Mouse (Mus musculus) midbrain, embryonic 16.5 days (tissue): ENCODE data around the gene Sh3gl1. TPM values are rescaled to one million over a fixed set of nuclear protein-coding genes. Genes with fewer than 3 reads are reported as not detected.
"Not testable (repeated sequence)": the region's sequence is repeated elsewhere in the genome, so short reads cannot be mapped to it uniquely, and the experiment has no call there.

Experiments
- ATAC-seq: fragments of 200-750 bp; cut with Nextera tagmentation; 2 replicates; pipeline ENCODE4 v1.8.0; 2017; ENCODE audit warnings: moderate TSS enrichment
- H3K27ac ChIP-seq: fragments of 300-500 bp; sonication (generic); 2 replicates; pipeline ENCODE4 v1.5.1; 2014; ENCODE audit warnings: mild to moderate bottlenecking, low read length, mixed read lengths
- H3K27me3 ChIP-seq: fragments of 300-500 bp; sonication (generic); 2 replicates; pipeline ENCODE4 v1.6.1; 2014; ENCODE audit warnings: low read depth, low read length, mixed read lengths; ENCODE audit not compliant: control insufficient read depth, insufficient read depth
- H3K36me3 ChIP-seq: fragments of 300-500 bp; sonication (generic); 2 replicates; pipeline ENCODE4 v1.6.1; 2014; ENCODE audit warnings: mild to moderate bottlenecking, low read length, moderate library complexity, mixed read lengths; ENCODE audit not compliant: control insufficient read depth, insufficient read depth
- H3K4me1 ChIP-seq: fragments of 300-500 bp; sonication (generic); 2 replicates; pipeline ENCODE4 v1.6.1; 2014; ENCODE audit warnings: mild to moderate bottlenecking, low read length, mixed read lengths; ENCODE audit not compliant: control insufficient read depth, insufficient read depth
- H3K4me2 ChIP-seq: fragments of 300-500 bp; sonication (generic); 2 replicates; pipeline ENCODE4 v1.6.1; 2014; ENCODE audit warnings: mild to moderate bottlenecking, low read length, mixed read lengths
- H3K4me3 ChIP-seq: fragments of 300-500 bp; sonication (generic); 2 replicates; pipeline ENCODE4 v1.5.1; 2014; ENCODE audit warnings: low read depth, mild to moderate bottlenecking, low read length, moderate library complexity, mixed read lengths
- H3K9ac ChIP-seq: fragments of 300-500 bp; sonication (generic); 2 replicates; pipeline ENCODE4 v1.6.1; 2014; ENCODE audit warnings: low read depth, low read length, mixed read lengths
- H3K9me3 ChIP-seq: fragments of 300-500 bp; sonication (generic); replicated peaks from 2 replicates; pipeline ENCODE4 v1.6.1; 2014; ENCODE audit warnings: mild to moderate bottlenecking, low read length, mixed read lengths; ENCODE audit not compliant: control insufficient read depth, poor library complexity, severe bottlenecking
- WGBS: fragments of 180-500 bp; shearing (Covaris S2); extraction: QIAGEN DNeasy Blood & Tissue Kit; methylation state at CpG from one replicate; pipeline ENCODE4 v1.1.7; 2014; 5-methylcytosine and 5-hydroxymethylcytosine counted together
- polyA plus RNA-seq: library from polyadenylated mRNA; unstranded; fragments of >200 nt; fragmentation: Nextera tagmentation; extraction: Ambion mirVana; gene quantifications from 2 replicates; pipeline ENCODE4 v1.2.1, GENCODE M21; 2015

Sh3gl1 gene
- polyA plus RNA-seq, result 102 and 108 TPM in 2 replicates

GRCm38 (mm10) chr17:56036176-56036900 is at the start of gene Sh3gl1:
Gene Sh3gl1, minus strand, starts transcription at chr17:56036635.
- Histone ChIP-seq H3K4me3 (peak within 1 kb of the TSS; percentile 87), H3K4me1 (peaks cover 18% of the 10 kb centered on the region), H3K27ac (peak within 1 kb of the TSS; percentile 92), H3K4me2 (peak within 1 kb of the TSS; percentile 70), H3K9ac (peak within 1 kb of the TSS; percentile 92), H3K27me3 (no peaks in the 10 kb centered on the region), H3K36me3 (peaks cover 6% of the 10 kb centered on the region; the same call in 1 of the 2 replicates), H3K9me3 (no peaks in the 10 kb centered on the region)
- ATAC-seq, result peak; percentile 91
- WGBS, result under 1% methylated on average over 74 of the region's 74 CpGs

GRCm38 (mm10) chr17:56080781-56081585 is 44.5 kb upstream of the Sh3gl1 start:
- ATAC-seq, result peak; percentile 43
- H3K4me3 ChIP-seq, result peak overlapping the region; percentile 78

GRCm38 (mm10) chr17:56079921-56080320 is 43.5 kb upstream of the Sh3gl1 start:
- Histone ChIP-seq H3K4me3 (peak overlapping the region; percentile 78), H3K9ac (peak overlapping the region; percentile 79), H3K27ac (peak overlapping the region; percentile 48; the same call in 1 of the 2 replicates), H3K27me3 (no peaks in the 10 kb centered on the region), H3K4me2 (peak overlapping the region; percentile 76), H3K4me1 (peaks cover 30% of the 10 kb centered on the region), H3K36me3 (no peaks in the 10 kb centered on the region), H3K9me3 (no peaks in the 10 kb centered on the region)
- no peak for ATAC-seq
- WGBS, result 2% methylated on average over 11 of the region's 11 CpGs

More at GRCm38 (mm10) chr17:56080781-56081585, 44.5 kb upstream of the Sh3gl1 start:
- peaks cover 26% of the 10 kb centered on the region for H3K4me1 ChIP-seq
- H3K4me2 ChIP-seq, result peak overlapping the region; percentile 76
- H3K27me3 ChIP-seq, result no peaks in the 10 kb centered on the region
- H3K27ac ChIP-seq, result 0 out of 2 replicates have a peak overlapping the region, but pooled peaks have one; percentile 31
- H3K9me3 ChIP-seq, result no peaks in the 10 kb centered on the region
- H3K36me3 ChIP-seq, result no peaks in the 10 kb centered on the region
- H3K9ac ChIP-seq, result peak overlapping the region; percentile 79
- 9% methylated on average over 8 of the region's 8 CpGs for WGBS

- WGBS, result under 1% methylated on average over 59 of the region's 61 CpGs
These were observed 42.7 kb upstream of the Sh3gl1 start, which contains the start of gene Hdgfl2 for GRCm38 (mm10) chr17:56078880-56079795. Gene Hdgfl2, plus strand, starts transcription at chr17:56079634.

GRCm38 (mm10) chr17:56078361-56078760 is 41.9 kb upstream of the Sh3gl1 start:
- not testable (repeated sequence) for H3K27me3 ChIP-seq, H3K9me3 ChIP-seq, H3K9ac ChIP-seq, ATAC-seq, H3K27ac ChIP-seq, H3K4me3 ChIP-seq, H3K36me3 ChIP-seq
- peaks cover 38% of the 10 kb centered on the region for H3K4me1 ChIP-seq
- peak overlapping the region; percentile 21 for H3K4me2 ChIP-seq
- 67% methylated on average over 9 of the region's 9 CpGs for WGBS

More at GRCm38 (mm10) chr17:56078880-56079795, 42.7 kb upstream of the Sh3gl1 start, which contains the start of gene Hdgfl2:
- peak within 1 kb of the TSS; percentile 79 for H3K9ac ChIP-seq
- peak; percentile 94 for ATAC-seq
- peak within 1 kb of the TSS; percentile 76 for H3K4me2 ChIP-seq
- H3K9me3 ChIP-seq, result no peaks in the 10 kb centered on the region
- no peaks in the 10 kb centered on the region for H3K27me3 ChIP-seq
- H3K4me1 ChIP-seq, result peaks cover 33% of the 10 kb centered on the region
- H3K36me3 ChIP-seq, result no peaks in the 10 kb centered on the region
- peak within 1 kb of the TSS; percentile 51 for H3K27ac ChIP-seq
- peak within 1 kb of the TSS; percentile 78 for H3K4me3 ChIP-seq

- H3K9ac ChIP-seq, result no peak overlapping the region
- peaks cover 1% of the 10 kb centered on the region for H3K36me3 ChIP-seq
- H3K4me1 ChIP-seq, result peaks cover 37% of the 10 kb centered on the region
- no peak overlapping the region for H3K4me3 ChIP-seq
- no peak overlapping the region for H3K27ac ChIP-seq
- H3K27me3 ChIP-seq, result no peaks in the 10 kb centered on the region
- H3K9me3 ChIP-seq, result no peaks in the 10 kb centered on the region
- no peak for ATAC-seq
- H3K4me2 ChIP-seq, result no peak overlapping the region
- 86% methylated on average over 5 of the region's 5 CpGs for WGBS
These were observed 41.1 kb upstream of the Sh3gl1 start for GRCm38 (mm10) chr17:56077523-56077922.

GRCm38 (mm10) chr17:56074827-56075208 is 38.4 kb upstream of the Sh3gl1 start, which contains the start of gene Ubxn6:
Gene Ubxn6, minus strand, starts transcription at chr17:56075028.
- ATAC-seq, result peak; percentile 43
- 0% methylated on average over 33 of the region's 35 CpGs for WGBS
- peak within 1 kb of the TSS; percentile 89 for H3K4me2 ChIP-seq
- H3K4me1 ChIP-seq, result peaks cover 12% of the 10 kb centered on the region
- H3K4me3 ChIP-seq, result peak within 1 kb of the TSS; percentile 74
- H3K9ac ChIP-seq, result peak within 1 kb of the TSS; percentile 81
- no peaks in the 10 kb centered on the region for H3K9me3 ChIP-seq
- no peaks in the 10 kb centered on the region for H3K27me3 ChIP-seq
- peak within 1 kb of the TSS; percentile 84 for H3K27ac ChIP-seq
- peaks cover 25% of the 10 kb centered on the region for H3K36me3 ChIP-seq
